Comparison of ENCODE assay signal across 19 mouse cellular contexts in the genomic region with DNA sequence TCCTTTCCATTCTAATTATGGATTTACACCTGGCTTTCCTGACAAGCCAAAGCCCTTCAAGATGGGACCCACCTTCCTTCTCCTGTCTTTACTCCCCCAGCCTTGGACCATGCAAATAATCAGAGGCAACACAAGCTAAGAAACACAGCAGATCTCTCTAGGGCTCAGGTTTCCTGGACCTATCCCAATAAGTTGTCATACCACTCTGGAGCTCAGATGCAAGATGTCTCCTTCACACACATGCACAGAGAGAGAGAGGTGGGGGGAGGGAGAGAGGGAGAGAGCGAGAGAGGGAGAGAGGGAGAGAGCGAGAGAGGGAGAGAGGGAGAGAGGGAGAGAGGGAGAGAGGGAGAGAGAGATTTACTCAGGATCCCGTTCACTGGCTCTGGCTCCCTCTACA. TPM values are rescaled to one million over a fixed set of nuclear protein-coding genes. Genes with fewer than 3 reads are reported as not detected.
DNase-seq lines count a peak whose midpoint lies in the region; ATAC-seq and TF ChIP-seq lines count a peak whose summit lies in the region.
"Had no signal": no experiment of that assay in that cellular context is flagged by ENCODE, and none has a peak within 500 bp of the region (broad histone marks: within the 10 kb centered on the region; RNA-seq: fewer than 3 reads in every experiment).

No protein-coding gene starts in this region.

- TF ChIP-seq POLR2A in kidney, adult 2 months (IDR thresholded peaks at IDR 0.05; ENCODE audit: low read depth, low read length) = no peak

- no peaks in the 10 kb centered on the region for H3K9me3 ChIP-seq in kidney, embryonic 16.5 days (ENCODE audit: low read length)
- no peaks in the 10 kb centered on the region for H3K9me3 ChIP-seq in embryonic facial prominence, embryonic 14.5 days (ENCODE audit: control insufficient read depth, low read length)
- H3K9me3 ChIP-seq in neural tube, embryonic 15.5 days (replicated peaks) = no peaks in the 10 kb centered on the region
- H3K9me3 ChIP-seq: heart, embryonic 12.5 days; intestine, embryonic 15.5 days; limb, embryonic 12.5 days; liver, embryonic 15.5 days had no signal

- no peak overlapping the region for H3K4me2 ChIP-seq in kidney, embryonic 16.5 days (replicated peaks; ENCODE audit: low read depth, low read length)
- H3K4me2 ChIP-seq in embryonic facial prominence, embryonic 14.5 days (ENCODE audit: low read depth, low read length) = no peak overlapping the region
- H3K4me2 ChIP-seq in neural tube, embryonic 15.5 days = no peak overlapping the region
- H3K4me2 ChIP-seq: heart, embryonic 12.5 days; intestine, embryonic 15.5 days; limb, embryonic 12.5 days; liver, embryonic 15.5 days had no signal

- no peaks in the 10 kb centered on the region for H3K36me3 ChIP-seq in kidney, embryonic 16.5 days (ENCODE audit: insufficient read depth, low read length)
- no peaks in the 10 kb centered on the region for H3K36me3 ChIP-seq in kidney, adult 2 months (ENCODE audit: control insufficient read depth, insufficient read depth, low read length)
- H3K36me3 ChIP-seq in embryonic facial prominence, embryonic 14.5 days (ENCODE audit: control insufficient read depth, insufficient read depth, low read length) = no peaks in the 10 kb centered on the region
- no peaks in the 10 kb centered on the region for H3K36me3 ChIP-seq in neural tube, embryonic 15.5 days
- H3K36me3 ChIP-seq: heart, embryonic 12.5 days; intestine, embryonic 15.5 days; limb, embryonic 12.5 days; liver, embryonic 15.5 days had no signal

- no peak overlapping the region for H3K9ac ChIP-seq in kidney, embryonic 16.5 days (replicated peaks; ENCODE audit: low read length)
- no peak overlapping the region for H3K9ac ChIP-seq in embryonic facial prominence, embryonic 14.5 days (ENCODE audit: low read depth, low read length)
- H3K9ac ChIP-seq in neural tube, embryonic 15.5 days (replicated peaks) = no peak overlapping the region
- H3K9ac ChIP-seq: heart, embryonic 12.5 days; intestine, embryonic 15.5 days; limb, embryonic 12.5 days; liver, embryonic 15.5 days had no signal

- no peak overlapping the region for H3K4me3 ChIP-seq in kidney, embryonic 16.5 days (ENCODE audit: low read length)
- no peak overlapping the region for H3K4me3 ChIP-seq in kidney, adult 2 months (ENCODE audit: insufficient read depth, low read depth, low read length)
- H3K4me3 ChIP-seq in embryonic facial prominence, embryonic 14.5 days (ENCODE audit: low read depth, low read length) = no peak overlapping the region
- H3K4me3 ChIP-seq in neural tube, embryonic 15.5 days (replicated peaks) = no peak overlapping the region
- H3K4me3 ChIP-seq: heart, embryonic 12.5 days; intestine, embryonic 15.5 days; limb, embryonic 12.5 days; liver, embryonic 15.5 days had no signal

- H3K27ac ChIP-seq in kidney, embryonic 16.5 days (ENCODE audit: low read length) = peak overlapping the region; percentile 95
- H3K27ac ChIP-seq in kidney, adult 2 months (ENCODE audit: insufficient read depth, low read depth, low read length) = no peak overlapping the region
- no peak overlapping the region; the same call in 1 of the 2 replicates for H3K27ac ChIP-seq in embryonic facial prominence, embryonic 14.5 days (replicated peaks; ENCODE audit: low read depth, low read length)
- H3K27ac ChIP-seq in neural tube, embryonic 15.5 days (replicated peaks) = peak overlapping the region; percentile 86
- H3K27ac ChIP-seq: intestine, embryonic 15.5 days; liver, embryonic 15.5 days had no signal

- H3K27me3 ChIP-seq in kidney, embryonic 16.5 days (ENCODE audit: insufficient read depth, low read length) = no peaks in the 10 kb centered on the region
- no peaks in the 10 kb centered on the region for H3K27me3 ChIP-seq in kidney, adult 2 months (replicated peaks; ENCODE audit: control insufficient read depth, insufficient read depth, low read length)
- no peaks in the 10 kb centered on the region for H3K27me3 ChIP-seq in embryonic facial prominence, embryonic 14.5 days (replicated peaks; ENCODE audit: control insufficient read depth, insufficient read depth, low read length)
- no peaks in the 10 kb centered on the region for H3K27me3 ChIP-seq in neural tube, embryonic 15.5 days (replicated peaks)
- H3K27me3 ChIP-seq: intestine, embryonic 15.5 days had no signal

- H3K4me1 ChIP-seq in kidney, embryonic 16.5 days (ENCODE audit: insufficient read depth, low read length) = peaks cover 62% of the 10 kb centered on the region
- H3K4me1 ChIP-seq in kidney, adult 2 months (ENCODE audit: control insufficient read depth, insufficient read depth, low read length) = peaks cover 30% of the 10 kb centered on the region
- H3K4me1 ChIP-seq in embryonic facial prominence, embryonic 14.5 days (ENCODE audit: control insufficient read depth, insufficient read depth, low read length) = peaks cover 22% of the 10 kb centered on the region
- H3K4me1 ChIP-seq in neural tube, embryonic 15.5 days = peaks cover 60% of the 10 kb centered on the region

- no peak for TF ChIP-seq CTCF in kidney, adult 2 months (conservative IDR thresholded peaks at IDR 0.05; ENCODE audit: insufficient read depth, insufficient read length, low read depth, low read length)

- no peak for DNase-seq in kidney, adult 2 months
- DNase-seq in lung, postnatal 10 days = peak; percentile 31
- no peak for DNase-seq in lung, postnatal 36 days
- DNase-seq in embryonic facial prominence, embryonic 14.5 days (ENCODE audit: low spot score) = peak; percentile 53
- no peak for DNase-seq in adrenal gland, postnatal 10 days
- DNase-seq: adrenal gland, postnatal 14 days; cerebellum, adult 9-11 months; embryo, embryonic 11 days; right cerebral cortex, postnatal 14 days had no signal

- ATAC-seq in kidney, embryonic 16.5 days (ENCODE audit: low FRiP score, low TSS enrichment) = no peak
- ATAC-seq in embryonic facial prominence, embryonic 14.5 days (ENCODE audit: low read depth) = no peak
- no peak for ATAC-seq in neural tube, embryonic 15.5 days (ENCODE audit: low FRiP score)
- ATAC-seq: intestine, embryonic 15.5 days had no signal

- WGBS in kidney, embryonic 16.5 days = 25% methylated on average over 1 of the region's 3 CpGs
- WGBS in kidney, adult 2 months = 33% methylated on average over 1 of the region's 3 CpGs
- 33% methylated on average over 1 of the region's 3 CpGs for WGBS in embryonic facial prominence, embryonic 14.5 days
- 78% methylated on average over 1 of the region's 3 CpGs for WGBS in neural tube, embryonic 15.5 days

RNA-seq across cellular contexts. Expression of gene Ttc22, which starts 10.1 kb away (rescaled TPM):
- polyA plus RNA-seq in kidney, embryonic 16.5 days (2015; fragmentation: Nextera tagmentation; extraction: Ambion mirVana) = 6.7 and 7.1 TPM in 2 replicates
- 4.6 and 6.1 TPM in 2 replicates for polyA plus RNA-seq in kidney, adult 2 months (2012; rRNA removed)
- 2.6 and 3.5 TPM in 2 replicates for polyA plus RNA-seq in embryonic facial prominence, embryonic 14.5 days (2014; fragmentation: Nextera tagmentation; extraction: Ambion mirVana)
- 2.0 and 2.2 TPM in 2 replicates for polyA plus RNA-seq in neural tube, embryonic 15.5 days (2015; fragmentation: Nextera tagmentation; extraction: Ambion mirVana)
- under 1 TPM; 0.09 to 0.18 TPM for total RNA-seq in adrenal gland, postnatal 10 days (2021)
- total RNA-seq: adrenal gland, postnatal 14 days; hematopoietic stem cell, adult 5-6 weeks; megakaryocyte-erythroid progenitor cell, adult 5-6 weeks had no signal

RNA-seq across cellular contexts. Expression of gene Lexm, which starts 15.3 kb away (rescaled TPM):
- polyA plus RNA-seq in kidney, embryonic 16.5 days (2015; fragmentation: Nextera tagmentation; extraction: Ambion mirVana) = not detected in 2 replicates
- polyA plus RNA-seq in kidney, adult 2 months (2012; rRNA removed) = not detected in 2 replicates
- not detected in 2 replicates for polyA plus RNA-seq in embryonic facial prominence, embryonic 14.5 days (2014; fragmentation: Nextera tagmentation; extraction: Ambion mirVana)
- polyA plus RNA-seq in neural tube, embryonic 15.5 days (2015; fragmentation: Nextera tagmentation; extraction: Ambion mirVana) = not detected in 2 replicates
- total RNA-seq in adrenal gland, postnatal 10 days (2021) = not detected
- total RNA-seq: adrenal gland, postnatal 14 days; gastrocnemius, postnatal 4 days; hematopoietic stem cell, adult 5-6 weeks; megakaryocyte-erythroid progenitor cell, adult 5-6 weeks had no signal
- polyA plus RNA-seq: intestine, embryonic 15.5 days; large intestine, adult 2 months; liver, embryonic 15.5 days had no signal

RNA-seq across cellular contexts. Expression of gene Pars2, which starts 18.6 kb away (rescaled TPM):
- 16.0 and 17.9 TPM in 2 replicates for polyA plus RNA-seq in kidney, embryonic 16.5 days (2015; fragmentation: Nextera tagmentation; extraction: Ambion mirVana)
- 9.6 and 10.6 TPM in 2 replicates for polyA plus RNA-seq in kidney, adult 2 months (2012; rRNA removed)
- 12.2 and 12.4 TPM in 2 replicates for polyA plus RNA-seq in embryonic facial prominence, embryonic 14.5 days (2014; fragmentation: Nextera tagmentation; extraction: Ambion mirVana)
- polyA plus RNA-seq in neural tube, embryonic 15.5 days (2015; fragmentation: Nextera tagmentation; extraction: Ambion mirVana) = 8.8 and 10.1 TPM in 2 replicates
- 1 to 10 TPM; 6.0 to 8.7 TPM for total RNA-seq in adrenal gland, postnatal 10 days (2021)

RNA-seq across cellular contexts. Expression of gene Ttc4, which starts 46.4 kb away (rescaled TPM):
- 126 and 139 TPM in 2 replicates for polyA plus RNA-seq in kidney, embryonic 16.5 days (2015; fragmentation: Nextera tagmentation; extraction: Ambion mirVana)
- 41.3 and 50.4 TPM in 2 replicates for polyA plus RNA-seq in kidney, adult 2 months (2012; rRNA removed)
- 71.2 and 80.9 TPM in 2 replicates for polyA plus RNA-seq in embryonic facial prominence, embryonic 14.5 days (2014; fragmentation: Nextera tagmentation; extraction: Ambion mirVana)
- 134 and 149 TPM in 2 replicates for polyA plus RNA-seq in neural tube, embryonic 15.5 days (2015; fragmentation: Nextera tagmentation; extraction: Ambion mirVana)
- 10 to 100 TPM; 23.1 to 27.2 TPM for total RNA-seq in adrenal gland, postnatal 10 days (2021)

Comparison
In these comparisons a context has a peak if more than half of its experiments do, and no peak if none do; other contexts are left out.
1. H3K27ac ChIP-seq: peak in kidney, embryonic 16.5 days (single experiment) and neural tube, embryonic 15.5 days (single experiment); none in kidney, adult 2 months (single experiment) and embryonic facial prominence, embryonic 14.5 days (single experiment).
2. DNase-seq: peak in lung, postnatal 10 days (single experiment) and embryonic facial prominence, embryonic 14.5 days (single experiment); none in kidney, adult 2 months (single experiment), lung, postnatal 36 days (single experiment) and adrenal gland, postnatal 10 days (single experiment).